Mouse (Mus musculus): Measurements from ENCODE around the gene Camkv. TPM values are rescaled to one million over a fixed set of nuclear protein-coding genes. Genes with fewer than 3 reads are reported as not detected.

The Camkv gene
- polyA plus RNA-seq (2012): 0.26 and 0.68 TPM in 2 replicates

DNA sequence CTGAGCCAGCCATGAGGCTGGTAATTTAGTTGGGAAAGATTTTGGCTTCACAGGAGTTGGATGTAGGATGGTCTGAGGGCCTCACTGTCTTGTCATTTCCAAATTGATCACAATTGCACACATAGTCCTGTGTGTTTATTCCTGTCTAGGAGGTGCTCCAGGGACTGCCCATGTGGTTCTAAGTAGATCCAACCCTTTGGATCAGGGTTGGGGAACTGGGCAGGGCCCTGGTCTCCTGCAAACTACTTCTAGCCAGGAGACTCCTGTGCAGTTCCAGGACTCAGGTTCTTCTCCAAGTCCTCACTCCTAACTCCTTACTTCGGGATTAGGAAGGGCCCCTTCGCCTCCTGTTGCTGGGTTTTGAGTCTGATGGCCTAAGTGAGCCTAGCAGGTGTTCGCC lies at the start of gene Camkv:
Gene Camkv, plus strand, starts transcription at position 301 of the 400 bp plus-strand sequence.

DNA sequence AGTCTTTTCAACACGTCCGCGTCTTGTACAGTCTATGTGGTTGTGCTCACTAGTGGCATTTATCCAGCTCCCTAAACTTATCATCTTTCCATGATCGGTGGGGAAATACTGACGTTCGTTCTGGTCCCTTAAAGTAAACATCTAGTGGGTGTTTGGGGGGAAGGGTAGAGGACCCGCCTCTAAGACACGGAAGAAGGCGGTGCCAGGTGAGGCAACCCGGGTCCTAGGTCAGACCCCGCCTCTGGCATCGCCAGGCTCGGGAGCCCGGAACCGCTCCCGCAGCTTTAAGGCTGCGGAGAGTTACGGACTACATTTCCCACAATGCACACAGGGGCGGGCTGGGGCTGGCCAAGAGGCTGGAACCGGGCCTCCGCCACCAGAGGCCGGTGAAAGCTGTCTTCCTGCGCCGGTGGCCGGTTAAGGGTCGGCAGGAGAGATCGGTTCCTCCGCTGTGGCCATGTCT lies 47.6 kb upstream of the Camkv start, which contains the start of gene Mon1a:
Gene Mon1a, plus strand, starts transcription at position 348 of the 463 bp plus-strand sequence.

GRCm38 (mm10) chr9:107906252-107906966 lies 29.1 kb upstream of the Camkv start, which contains the start of gene Mst1r:
Gene Mst1r (plus strand): TSS chr9:107906873.

DNA sequence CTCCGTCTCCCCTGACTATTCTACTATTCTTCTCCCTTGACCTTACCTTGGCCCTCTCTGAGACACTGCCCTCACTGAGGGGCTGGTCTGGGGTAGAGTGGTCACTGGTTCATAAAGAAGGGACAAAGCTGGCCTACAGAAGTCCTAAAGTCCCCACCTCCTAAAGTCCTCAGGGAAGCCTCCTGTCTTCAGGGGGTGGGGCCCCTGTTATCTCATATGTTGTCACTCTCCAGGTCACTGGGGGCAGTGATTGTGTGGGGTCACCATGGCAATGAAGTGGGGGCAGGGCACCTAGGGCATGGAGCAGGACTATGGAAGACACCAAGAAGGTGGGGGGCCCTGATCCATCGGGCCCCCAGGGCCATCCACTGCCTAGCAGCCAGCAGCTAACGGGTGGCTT lies 7.3 kb upstream of the Camkv start, which contains the start of gene Actl11:
Gene Actl11, plus strand, starts transcription at position 301 of the 400 bp plus-strand sequence.

DNA sequence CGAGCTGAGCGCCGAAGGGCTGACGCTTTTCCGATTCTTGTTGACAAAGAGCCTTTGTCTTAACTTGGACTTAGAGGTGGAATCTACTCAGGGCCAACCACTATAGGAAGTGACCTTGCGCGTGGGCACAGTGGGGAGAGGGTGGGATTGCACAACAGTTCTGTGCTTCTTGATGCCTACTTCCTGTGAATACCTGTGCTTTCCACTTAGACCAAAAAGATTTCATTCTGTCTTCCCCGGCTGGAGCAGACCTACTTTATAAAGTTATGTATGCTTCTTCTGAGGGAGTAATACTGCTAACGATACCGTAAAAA lies 14.4 kb downstream of the Camkv start, which contains the start of gene Traip:
Gene Traip, plus strand, starts transcription at position 215 of the 314 bp plus-strand sequence.

GRCm38 (mm10) chr9:107975399-107976386 lies 40.2 kb downstream of the Camkv start, which contains the start of gene Uba7:
Gene Uba7 (plus strand): TSS chr9:107975505.

GRCm38 (mm10) chr9:107982681-107983346 lies 47.3 kb downstream of the Camkv start, which contains the start of gene Gm20661:
Gene Gm20661 (plus strand): TSS chr9:107983058.

GRCm38 (mm10) chr9:107985131-107986119 lies 50.0 kb downstream of the Camkv start, which contains the start of gene Inka1:
Gene Inka1 (minus strand): TSS chr9:107985879.

DNA sequence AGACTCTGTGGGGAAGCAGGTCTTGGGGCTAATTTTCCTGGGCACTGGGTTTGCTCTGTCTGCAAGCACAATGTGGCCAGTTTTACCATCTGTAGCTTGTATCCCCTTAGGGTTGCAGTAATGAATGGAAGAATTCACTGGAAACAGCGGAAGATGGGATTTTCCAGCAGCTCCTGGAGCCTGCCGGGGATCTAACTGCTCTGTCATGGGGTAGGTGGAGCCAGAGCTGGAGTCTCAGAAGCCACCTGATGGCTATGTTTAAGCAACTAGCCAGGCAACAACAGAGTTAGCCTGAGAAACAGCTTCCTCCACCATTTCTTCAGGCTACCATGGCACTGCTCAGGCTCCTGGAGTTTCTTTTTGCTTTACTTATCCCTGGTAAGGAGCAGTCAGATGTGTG lies 56.7 kb downstream of the Camkv start, which contains the start of gene Cdhr4:
Gene Cdhr4, plus strand, starts transcription at position 301 of the 400 bp plus-strand sequence.

GRCm38 (mm10) chr9:107996049-107996448 lies 60.6 kb downstream of the Camkv start, which contains the start of gene Gm20662:
Gene Gm20662 (plus strand): TSS chr9:107996349.

Other genes starting within 250 kb of the Camkv start
- gene Sema3f, start 225.2 kb upstream of the Camkv start, polyA plus RNA-seq (2012): 0.52 and 0.71 TPM in 2 replicates
- gene Rbm5, start 164.7 kb upstream of the Camkv start, polyA plus RNA-seq (2012): 22.6 and 29.7 TPM in 2 replicates
- gene Rbm6, start 62.4 kb upstream of the Camkv start, polyA plus RNA-seq (2012): 21.8 and 30.9 TPM in 2 replicates
- 22.6 and 23.1 TPM in 2 replicates for gene Mon1a, start 47.5 kb upstream of the Camkv start, polyA plus RNA-seq (2012)
- 0.18 and 0.50 TPM in 2 replicates for gene Mst1r, start 28.8 kb upstream of the Camkv start, polyA plus RNA-seq (2012)
- gene Actl11, start 7.2 kb upstream of the Camkv start, polyA plus RNA-seq (2012): not detected in 2 replicates
- 2.5 and 4.6 TPM in 2 replicates for gene Traip, start 14.5 kb downstream of the Camkv start, polyA plus RNA-seq (2012)
- 30.7 and 41.6 TPM in 2 replicates for gene Uba7, start 39.8 kb downstream of the Camkv start, polyA plus RNA-seq (2012)
- 0.25 and 0.33 TPM in 2 replicates for gene Gm20661, start 47.4 kb downstream of the Camkv start, polyA plus RNA-seq (2012)
- 69.0 and 83.7 TPM in 2 replicates for gene Inka1, start 50.2 kb downstream of the Camkv start, polyA plus RNA-seq (2012)
- gene Cdhr4, start 56.8 kb downstream of the Camkv start, polyA plus RNA-seq (2012): 0.28 and 1.4 TPM in 2 replicates
- 0.04 and 0.06 TPM in 2 replicates for gene Gm20662, start 60.7 kb downstream of the Camkv start, polyA plus RNA-seq (2012)
- gene Ip6k1, start 66.8 kb downstream of the Camkv start, polyA plus RNA-seq (2012): 55.9 and 63.3 TPM in 2 replicates
- 14.6 and 19.6 TPM in 2 replicates for gene Gmppb, start 113.6 kb downstream of the Camkv start, polyA plus RNA-seq (2012)
- gene Amigo3, start 117.5 kb downstream of the Camkv start, polyA plus RNA-seq (2012): 2.5 TPM in 2 replicates
- 0.28 TPM in 1 of 2 replicates, not detected in the other for gene Mst1, start 144.8 kb downstream of the Camkv start, polyA plus RNA-seq (2012)
- 100 and 113 TPM in 2 replicates for gene Rnf123, start 147.7 kb downstream of the Camkv start, polyA plus RNA-seq (2012)
- gene Apeh, start 158.9 kb downstream of the Camkv start, polyA plus RNA-seq (2012): 48.2 and 48.5 TPM in 2 replicates